Comparison of ENCODE assay signal across 8 mouse cellular contexts in the genomic region with DNA sequence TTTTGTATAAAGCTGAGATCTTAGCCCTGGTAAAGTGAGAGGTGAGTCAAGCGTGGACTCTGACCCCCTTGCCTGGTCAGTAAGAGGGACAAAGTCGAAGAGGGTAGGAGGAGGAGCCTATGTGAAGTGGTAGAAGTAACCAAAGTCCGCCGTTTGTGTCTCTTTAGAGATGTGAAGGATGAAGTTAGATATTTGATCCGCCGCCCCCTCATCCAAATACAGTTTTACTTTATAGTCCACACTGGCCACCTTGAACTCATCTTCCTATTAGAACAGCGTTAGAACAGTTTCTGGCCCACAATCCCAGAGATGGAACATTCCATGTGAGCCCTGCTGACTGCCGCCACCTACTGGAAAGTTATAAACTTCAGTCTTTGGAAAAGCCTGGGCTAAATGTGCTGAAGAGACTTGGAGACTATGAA. TPM values are rescaled to one million over a fixed set of nuclear protein-coding genes. Genes with fewer than 3 reads are reported as not detected.
DNase-seq lines count a peak whose midpoint lies in the region; ATAC-seq and TF ChIP-seq lines count a peak whose summit lies in the region.

A gene (minus strand): TSS at position 96 of the 422 bp plus-strand sequence.

- peaks cover 28% of the 10 kb centered on the region for H3K27me3 ChIP-seq in E14TG2a.4 (ENCODE audit: insufficient read depth, low read length)
- H3K27me3 ChIP-seq in hindbrain, embryonic 13.5 days, result peaks cover 30% of the 10 kb centered on the region
- H3K27me3 ChIP-seq in limb, embryonic 15.5 days, result peaks cover 12% of the 10 kb centered on the region; the same call in 1 of the 2 replicates

- H3K4me1 ChIP-seq in E14TG2a.4 (replicated peaks; ENCODE audit: low read depth, low read length), result peaks cover 51% of the 10 kb centered on the region
- H3K4me1 ChIP-seq in hindbrain, embryonic 13.5 days (replicated peaks), result peaks cover 29% of the 10 kb centered on the region
- peaks cover 30% of the 10 kb centered on the region for H3K4me1 ChIP-seq in limb, embryonic 15.5 days

- 30% methylated on average over 8 of the region's 8 CpGs for WGBS in hindbrain, embryonic 13.5 days
- 18% methylated on average over 8 of the region's 8 CpGs for WGBS in limb, embryonic 15.5 days

- H3K36me3 ChIP-seq in E14TG2a.4 (ENCODE audit: insufficient read depth, low read length), result peaks cover 37% of the 10 kb centered on the region
- H3K36me3 ChIP-seq in hindbrain, embryonic 13.5 days, result peaks cover 35% of the 10 kb centered on the region
- peaks cover 31% of the 10 kb centered on the region for H3K36me3 ChIP-seq in limb, embryonic 15.5 days

- 0 out of 2 replicates have a peak within 1 kb of the TSS, but pooled peaks have one; percentile 27 for H3K4me2 ChIP-seq in hindbrain, embryonic 13.5 days
- H3K4me2 ChIP-seq in limb, embryonic 15.5 days, result peak within 1 kb of the TSS; percentile 13; the same call in 1 of the 2 replicates

- TF ChIP-seq CTCF in gastrocnemius, adult 2 months (IDR thresholded peaks at IDR 0.05), result peak; percentile 73
- peak; percentile 60 for TF ChIP-seq CTCF in E14TG2a.4 (conservative IDR thresholded peaks at IDR 0.05; ENCODE audit: low read length)

- H3K27ac ChIP-seq in gastrocnemius, adult 2 months, result no peak within 1 kb of the TSS
- H3K27ac ChIP-seq in hindbrain, embryonic 13.5 days, result no peak within 1 kb of the TSS
- H3K27ac ChIP-seq in limb, embryonic 15.5 days, result no peak within 1 kb of the TSS

- no peak within 1 kb of the TSS for H3K4me3 ChIP-seq in gastrocnemius, adult 2 months
- no peak within 1 kb of the TSS for H3K4me3 ChIP-seq in E14TG2a.4 (replicated peaks; ENCODE audit: low read length)
- H3K4me3 ChIP-seq in hindbrain, embryonic 13.5 days, result no peak within 1 kb of the TSS
- no peak within 1 kb of the TSS for H3K4me3 ChIP-seq in limb, embryonic 15.5 days

- H3K9ac ChIP-seq in hindbrain, embryonic 13.5 days, result no peak within 1 kb of the TSS
- H3K9ac ChIP-seq in limb, embryonic 15.5 days, result no peak within 1 kb of the TSS

- DNase-seq in gastrocnemius, adult 2 months, result peak; percentile 38
- no peak for DNase-seq in gastrocnemius, postnatal 36 days
- DNase-seq in embryo, embryonic 10 days (ENCODE audit: low spot score), result peak; percentile 80
- DNase-seq in naive thymus-derived CD4-positive, alpha-beta T cell, adult 2 months (ENCODE audit: low read depth), result peak; percentile 59
- DNase-seq in testis, postnatal 14 days (ENCODE audit: low spot score), result no peak

- ATAC-seq in hindbrain, embryonic 13.5 days (ENCODE audit: low FRiP score), result no peak
- no peak for ATAC-seq in limb, embryonic 15.5 days (ENCODE audit: insufficient number of reproducible peaks, low FRiP score, low TSS enrichment, low read depth)

- H3K9me3 ChIP-seq in E14TG2a.4 (ENCODE audit: low read length), result no peaks in the 10 kb centered on the region
- no peaks in the 10 kb centered on the region for H3K9me3 ChIP-seq in hindbrain, embryonic 13.5 days
- no peaks in the 10 kb centered on the region for H3K9me3 ChIP-seq in limb, embryonic 15.5 days

- intact Hi-C loops in gastrocnemius, adult 2 months (cut with DNase I), result no loop called here
- intact Hi-C loops in gastrocnemius, postnatal 36 days (cut with DNase I), result loop anchor here (5.0 kb wide), 1 partner anchor 131 kb away; no protein-coding TSS in a partner anchor

RNA-seq across cellular contexts. Expression of the gene that starts here (rescaled TPM):
- total RNA-seq in gastrocnemius, adult 2 months (2021), result not detected
- not detected for total RNA-seq in gastrocnemius, postnatal 36 days (2021)
- 0.25 TPM in 2 replicates for polyA plus RNA-seq in hindbrain, embryonic 13.5 days (2015; fragmentation: Nextera tagmentation; extraction: Ambion mirVana)
- polyA plus RNA-seq in limb, embryonic 15.5 days (2015; fragmentation: Nextera tagmentation; extraction: Ambion mirVana), result 0.58 and 0.74 TPM in 2 replicates

Comparison
In these comparisons a context has a peak if more than half of its experiments do, and no peak if none do; other contexts are left out.
1. Peak in DNase-seq in gastrocnemius, adult 2 months; RNA of the gene not detected or under 1 TPM.
2. DNase-seq: peak in embryo, embryonic 10 days (single experiment) and naive thymus-derived CD4-positive, alpha-beta T cell, adult 2 months (single experiment); none in gastrocnemius, postnatal 36 days (0 of 2) and testis, postnatal 14 days (single experiment).